Mouse (Mus musculus) cerebellum, adult 2 months (tissue): ENCODE results near the gene Mbnl1. TPM values are rescaled to one million over a fixed set of nuclear protein-coding genes. Genes with fewer than 3 reads are reported as not detected.
"Not testable (repeated sequence)": the region's sequence is repeated elsewhere in the genome, so short reads cannot be mapped to it uniquely, and the experiment has no call there.

ENCODE experiments used
- DNase-seq, 2 experiments: peaks; one replicate each; pipeline ENCODE4 v3.0.0; 2021
- H3K27ac ChIP-seq: fragments of 200-500 bp; 2 replicates; pipeline ENCODE4 v1.5.1; 2012; ENCODE audit warnings: low read length, control low read depth, inconsistent platforms; ENCODE audit not compliant: insufficient read depth
- H3K27me3 ChIP-seq: fragments of 200-500 bp; 2 replicates; pipeline ENCODE4 v1.6.1; 2012; ENCODE audit warnings: inconsistent platforms, mild to moderate bottlenecking, low read length, moderate library complexity; ENCODE audit not compliant: control insufficient read depth, insufficient read depth
- H3K4me1 ChIP-seq: fragments of 200-500 bp; 2 replicates; pipeline ENCODE4 v1.6.1; 2011; ENCODE audit warnings: low read length; ENCODE audit not compliant: control insufficient read depth, insufficient read depth
- H3K4me3 ChIP-seq: fragments of 200-500 bp; replicated peaks from 2 replicates; pipeline ENCODE3; 2011; ENCODE audit warnings: mild to moderate bottlenecking, low read depth, low read length, control low read depth; ENCODE audit not compliant: insufficient read depth
- CTCF ChIP-seq: fragments of 200-500 bp; IDR thresholded peaks from 2 replicates; pipeline ENCODE4 v1.5.1; 2011; ENCODE audit warnings: low read depth, mild to moderate bottlenecking, control low read depth, low read length, moderate library complexity, borderline replicate concordance; ENCODE audit not compliant: insufficient read depth
- POLR2A ChIP-seq: fragments of 200-500 bp; IDR thresholded peaks from 2 replicates; pipeline ENCODE4 v1.6.1; 2011; ENCODE audit warnings: low read length, control low read depth, borderline replicate concordance; ENCODE audit not compliant: insufficient read depth
- WGBS: fragments of 180-500 bp; shearing (Covaris S2); methylation state at CpG from one replicate; pipeline ENCODE4 v1.1.7; 2018; 5-methylcytosine and 5-hydroxymethylcytosine counted together
- polyA plus RNA-seq: library from polyadenylated mRNA; depleted of rRNA; stranded (reverse); fragments of >200 nt; gene quantifications from 2 replicates; pipeline ENCODE4 v1.2.3, GENCODE M21; 2012; rRNA removed

The Mbnl1 gene
- polyA plus RNA-seq = 62.7 and 66.7 TPM in 2 replicates

GRCm38 (mm10) chr3:60472681-60473177, at the start of gene Mbnl1:
TSS of gene Mbnl1 (plus strand) at chr3:60472830.
- H3K27me3 ChIP-seq = no peaks in the 10 kb centered on the region
- H3K4me3 ChIP-seq = no peak within 1 kb of the TSS
- no peaks in the 10 kb centered on the region for H3K4me1 ChIP-seq
- no peak for DNase-seq
- 80% methylated on average over 5 of the region's 5 CpGs for WGBS
- TF ChIP-seq CTCF = no peak
- no peak for TF ChIP-seq POLR2A
- no peak within 1 kb of the TSS for H3K27ac ChIP-seq

GRCm38 (mm10) chr3:60424148-60424547, 48.5 kb upstream of the Mbnl1 start:
- Histone ChIP-seq H3K27ac (no peak overlapping the region), H3K4me3 (no peak overlapping the region), H3K4me1 (no peaks in the 10 kb centered on the region), H3K27me3 (no peaks in the 10 kb centered on the region)
- no peak for DNase-seq
- TF ChIP-seq POLR2A (no peak), CTCF (no peak)
- WGBS = 71% methylated on average over 1 of the region's 1 CpGs

GRCm38 (mm10) chr3:60429049-60429448, 43.6 kb upstream of the Mbnl1 start:
- Histone ChIP-seq H3K4me1 (no peaks in the 10 kb centered on the region), H3K27me3 (no peaks in the 10 kb centered on the region), H3K4me3 (no peak overlapping the region), H3K27ac (no peak overlapping the region)
- no peak for DNase-seq
- WGBS = 92% methylated on average over 5 of the region's 5 CpGs
- TF ChIP-seq CTCF (no peak), POLR2A (no peak)

GRCm38 (mm10) chr3:60437254-60437653, 35.4 kb upstream of the Mbnl1 start:
- H3K4me1 ChIP-seq = no peaks in the 10 kb centered on the region
- no peak for TF ChIP-seq CTCF
- TF ChIP-seq POLR2A = no peak
- H3K4me3 ChIP-seq = no peak overlapping the region
- H3K27ac ChIP-seq = no peak overlapping the region
- no peaks in the 10 kb centered on the region for H3K27me3 ChIP-seq
- DNase-seq = no peak

- H3K4me3 ChIP-seq = no peak overlapping the region
- no peak for TF ChIP-seq POLR2A
- no peak for TF ChIP-seq CTCF
- no peak overlapping the region for H3K27ac ChIP-seq
- no peaks in the 10 kb centered on the region for H3K27me3 ChIP-seq
- WGBS = 55% methylated on average over 1 of the region's 1 CpGs
- no peaks in the 10 kb centered on the region for H3K4me1 ChIP-seq
- no peak for DNase-seq
Observed at GRCm38 (mm10) chr3:60437678-60438232, 34.9 kb upstream of the Mbnl1 start.

- no peak for TF ChIP-seq POLR2A
- TF ChIP-seq CTCF = no peak
- no peak for DNase-seq
- no peaks in the 10 kb centered on the region for H3K27me3 ChIP-seq
- H3K27ac ChIP-seq = no peak overlapping the region
- WGBS = 92% methylated on average over 1 of the region's 1 CpGs
- H3K4me3 ChIP-seq = no peak overlapping the region
- no peaks in the 10 kb centered on the region for H3K4me1 ChIP-seq
Observed at GRCm38 (mm10) chr3:60438715-60439114, 33.9 kb upstream of the Mbnl1 start.

GRCm38 (mm10) chr3:60461828-60462521, 10.7 kb upstream of the Mbnl1 start:
- Histone ChIP-seq H3K27me3 (no peaks in the 10 kb centered on the region), H3K4me3 (no peak overlapping the region), H3K4me1 (no peaks in the 10 kb centered on the region), H3K27ac (no peak overlapping the region)
- DNase-seq = no peak
- TF ChIP-seq CTCF (no peak), POLR2A (no peak)
- 86% methylated on average over 6 of the region's 6 CpGs for WGBS

GRCm38 (mm10) chr3:60468667-60469066, 4.0 kb upstream of the Mbnl1 start:
- not testable (repeated sequence) for H3K4me3 ChIP-seq, DNase-seq, H3K27me3 ChIP-seq, H3K4me1 ChIP-seq, H3K27ac ChIP-seq
- WGBS = 80% methylated on average over 2 of the region's 3 CpGs

GRCm38 (mm10) chr3:60469170-60469805, 3.3 kb upstream of the Mbnl1 start:
- not testable (repeated sequence) for H3K27me3 ChIP-seq, H3K4me3 ChIP-seq, H3K4me1 ChIP-seq, H3K27ac ChIP-seq, DNase-seq
- 76% methylated on average over 2 of the region's 3 CpGs for WGBS
